Mouse (Mus musculus) testis, postnatal 14 days (tissue): ENCODE data around the gene Gm21454.
"Not testable (repeated sequence)": the region's sequence is repeated elsewhere in the genome, so short reads cannot be mapped to it uniquely, and the experiment has no call there.

Experiments used
- DNase-seq: peaks from one replicate; pipeline ENCODE4 v3.0.0; 2021; ENCODE audit warnings: low spot score

Gm21454 gene

DNA sequence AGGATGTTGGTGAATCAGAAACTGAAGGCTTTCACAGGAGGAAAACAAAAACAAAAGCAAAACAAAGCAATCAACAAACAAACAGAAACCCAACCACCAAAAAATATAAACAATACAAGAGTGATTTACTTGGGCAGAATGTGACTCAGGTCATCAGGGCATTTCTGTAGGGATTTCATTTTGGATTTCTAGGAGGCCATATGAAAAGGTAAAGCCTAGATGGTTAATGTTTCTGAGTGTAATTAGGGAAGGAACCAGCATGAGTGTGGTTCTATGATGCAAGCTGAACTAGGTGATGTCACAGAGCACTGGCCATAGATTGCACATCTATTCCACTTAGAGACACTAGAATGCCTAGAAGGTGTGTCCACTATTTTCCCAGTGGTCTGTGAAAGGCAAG lies at the start of gene Gm21454, which contains the start of gene Gm21440:
Gene Gm21454 (plus strand): TSS at position 352 of the 400 bp plus-strand sequence.
Gene Gm21440 (plus strand): TSS at position 301 of the 400 bp plus-strand sequence.
- not testable (repeated sequence) for DNase-seq

DNA sequence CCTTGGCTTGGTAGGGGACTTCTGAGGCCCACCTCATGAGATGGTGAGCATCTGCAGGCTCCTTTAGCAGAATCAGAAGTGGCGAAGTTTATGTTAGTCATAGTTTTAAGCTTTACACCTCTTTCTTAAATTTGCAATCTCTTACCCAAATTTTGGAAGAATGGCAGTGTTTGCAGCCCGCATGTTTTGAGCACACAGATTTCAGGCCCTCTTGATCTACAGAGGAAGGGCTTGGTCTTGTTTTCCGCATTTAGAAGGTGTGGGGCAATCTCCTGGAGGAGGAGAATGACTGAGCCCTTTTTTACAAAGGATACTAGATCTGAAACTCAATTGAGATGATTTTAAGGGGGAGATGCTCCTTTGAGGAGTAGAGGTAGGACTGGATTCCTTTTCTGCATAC lies 28.4 kb upstream of the Gm21454 start, which contains the start of gene Gm21828:
Gene Gm21828 (minus strand): TSS at position 101 of the 400 bp plus-strand sequence.
- not testable (repeated sequence) for DNase-seq

DNA sequence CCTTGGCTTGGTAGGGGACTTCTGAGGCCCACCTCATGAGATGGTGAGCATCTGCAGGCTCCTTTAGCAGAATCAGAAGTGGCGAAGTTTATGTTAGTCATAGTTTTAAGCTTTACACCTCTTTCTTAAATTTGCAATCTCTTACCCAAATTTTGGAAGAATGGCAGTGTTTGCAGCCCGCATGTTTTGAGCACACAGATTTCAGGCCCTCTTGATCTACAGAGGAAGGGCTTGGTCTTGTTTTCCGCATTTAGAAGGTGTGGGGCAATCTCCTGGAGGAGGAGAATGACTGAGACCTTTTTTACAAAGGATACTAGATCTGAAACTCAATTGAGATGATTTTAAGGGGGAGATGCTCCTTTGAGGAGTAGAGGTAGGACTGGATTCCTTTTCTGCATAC lies 96.7 kb downstream of the Gm21454 start, which contains the start of gene Gm21725:
Gene Gm21725 (minus strand): TSS at position 101 of the 400 bp plus-strand sequence.
- DNase-seq: not testable (repeated sequence)
